Mouse (Mus musculus) neural tube, embryonic 11.5 days (tissue): ENCODE measurements around the gene Grip2. TPM values are rescaled to one million over a fixed set of nuclear protein-coding genes. Genes with fewer than 3 reads are reported as not detected.

Experiments used
- ATAC-seq: fragments of 200-750 bp; cut with Nextera tagmentation; 2 replicates; pipeline ENCODE4 v1.8.0; 2017; ENCODE audit warnings: moderate number of reproducible peaks, mild to moderate bottlenecking, moderate TSS enrichment, moderate library complexity; ENCODE audit not compliant: insufficient read depth, low FRiP score, low TSS enrichment
- DNase-seq: peaks from one replicate; pipeline ENCODE4 v3.0.0-alpha.2; 2015; ENCODE audit warnings: low spot score
- H3K27ac ChIP-seq: fragments of 300-500 bp; sonication (generic); 2 replicates; pipeline ENCODE4 v1.5.1; 2014; ENCODE audit warnings: low read depth, mild to moderate bottlenecking, low read length
- H3K27me3 ChIP-seq: fragments of 300-500 bp; sonication (generic); 2 replicates; pipeline ENCODE4 v1.6.1; 2014; ENCODE audit warnings: mild to moderate bottlenecking, low read length, mixed read lengths; ENCODE audit not compliant: control insufficient read depth, insufficient read depth
- H3K36me3 ChIP-seq: fragments of 300-500 bp; sonication (generic); 2 replicates; pipeline ENCODE4 v1.6.1; 2014; ENCODE audit warnings: mild to moderate bottlenecking, low read length, moderate library complexity, mixed read lengths; ENCODE audit not compliant: control insufficient read depth, insufficient read depth
- H3K4me1 ChIP-seq: fragments of 300-500 bp; sonication (generic); 2 replicates; pipeline ENCODE4 v1.6.1; 2014; ENCODE audit warnings: low read length, mixed read lengths; ENCODE audit not compliant: control insufficient read depth, insufficient read depth
- H3K4me2 ChIP-seq: fragments of 300-500 bp; sonication (generic); 2 replicates; pipeline ENCODE4 v1.6.1; 2014; ENCODE audit warnings: low read depth, mild to moderate bottlenecking, moderate library complexity
- H3K4me3 ChIP-seq: fragments of 300-500 bp; sonication (generic); 2 replicates; pipeline ENCODE4 v1.5.1; 2014; ENCODE audit warnings: low read depth, low read length
- H3K9ac ChIP-seq: fragments of 300-500 bp; sonication (generic); 2 replicates; pipeline ENCODE4 v1.6.1; 2014; ENCODE audit warnings: mild to moderate bottlenecking, low read length
- H3K9me3 ChIP-seq: fragments of 300-500 bp; sonication (generic); 2 replicates; pipeline ENCODE4 v1.6.1; 2016; ENCODE audit warnings: low read length; ENCODE audit not compliant: control insufficient read depth
- WGBS: fragments of 180-500 bp; shearing (Covaris S2); extraction: QIAGEN DNeasy Blood & Tissue Kit; methylation state at CpG from one replicate; pipeline ENCODE4 v1.1.7; 2014; 5-methylcytosine and 5-hydroxymethylcytosine counted together
- polyA plus RNA-seq: library from polyadenylated mRNA; unstranded; fragments of >200 nt; fragmentation: Nextera tagmentation; extraction: Ambion mirVana; gene quantifications from 2 replicates; pipeline ENCODE4 v1.2.1, GENCODE M21; 2014

Gene Grip2
- polyA plus RNA-seq, 1 experiment from 2014 or later, result 1.9 TPM

DNA sequence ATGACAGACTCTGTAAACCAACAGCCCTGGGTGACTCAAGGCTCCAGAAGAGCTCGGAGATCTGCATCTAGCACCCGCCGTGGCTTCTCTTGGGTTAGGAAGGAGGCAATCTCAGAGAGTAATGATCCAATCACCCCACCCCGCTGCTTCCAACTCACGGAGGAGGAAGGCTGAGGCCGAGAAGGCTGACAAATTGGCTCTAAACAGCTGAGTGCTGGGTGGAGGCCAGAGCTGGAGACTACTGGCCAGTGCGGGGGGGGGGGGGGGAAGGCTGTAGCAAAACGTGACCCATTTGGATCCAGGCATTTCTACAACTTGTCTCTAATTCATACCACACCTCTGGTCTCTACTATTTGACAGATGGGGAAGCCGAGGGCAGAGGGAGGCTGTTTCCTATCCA is 47.8 kb downstream of the Grip2 start:
- Histone ChIP-seq H3K27me3 (no peaks in the 10 kb centered on the region), H3K4me1 (no peaks in the 10 kb centered on the region)
- WGBS, result 60% methylated on average over 8 of the region's 9 CpGs

DNA sequence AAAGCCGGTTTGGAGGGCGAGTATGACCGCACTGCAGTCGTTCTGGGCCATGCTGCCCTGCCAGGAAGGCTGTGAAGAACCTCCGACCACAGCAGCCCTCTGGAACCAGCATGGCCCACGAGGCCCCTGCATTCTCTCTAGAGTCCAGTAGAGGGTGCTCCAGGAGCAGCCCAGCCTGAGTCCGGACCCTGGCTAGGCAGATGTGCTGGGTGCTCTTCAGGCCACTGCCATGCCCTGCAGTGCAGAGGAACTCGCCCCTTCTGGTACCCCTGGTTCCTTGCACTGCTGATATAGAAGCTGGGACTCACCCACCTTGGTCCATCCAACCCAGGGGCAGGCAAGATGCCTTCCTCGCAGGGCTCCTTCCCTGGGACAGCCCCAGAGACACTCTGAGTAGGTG is 50.5 kb downstream of the Grip2 start:
- no peaks in the 10 kb centered on the region for H3K9me3 ChIP-seq
- H3K27me3 ChIP-seq, result no peaks in the 10 kb centered on the region
- peak; percentile 81 for DNase-seq
- ATAC-seq, result peak; percentile 78
- H3K36me3 ChIP-seq, result no peaks in the 10 kb centered on the region
- 16% methylated on average over 9 of the region's 9 CpGs for WGBS
- H3K4me3 ChIP-seq, result no peak overlapping the region
- H3K9ac ChIP-seq, result no peak overlapping the region
- no peaks in the 10 kb centered on the region for H3K4me1 ChIP-seq
- no peak overlapping the region for H3K4me2 ChIP-seq
- no peak overlapping the region for H3K27ac ChIP-seq

More for the DNA sequence above, 47.8 kb downstream of the Grip2 start:
- H3K4me3 ChIP-seq, result no peak overlapping the region
- H3K4me2 ChIP-seq, result no peak overlapping the region
- no peaks in the 10 kb centered on the region for H3K9me3 ChIP-seq
- no peak overlapping the region for H3K9ac ChIP-seq
- H3K27ac ChIP-seq, result no peak overlapping the region
- ATAC-seq, result no peak
- no peaks in the 10 kb centered on the region for H3K36me3 ChIP-seq
- DNase-seq, result no peak

DNA sequence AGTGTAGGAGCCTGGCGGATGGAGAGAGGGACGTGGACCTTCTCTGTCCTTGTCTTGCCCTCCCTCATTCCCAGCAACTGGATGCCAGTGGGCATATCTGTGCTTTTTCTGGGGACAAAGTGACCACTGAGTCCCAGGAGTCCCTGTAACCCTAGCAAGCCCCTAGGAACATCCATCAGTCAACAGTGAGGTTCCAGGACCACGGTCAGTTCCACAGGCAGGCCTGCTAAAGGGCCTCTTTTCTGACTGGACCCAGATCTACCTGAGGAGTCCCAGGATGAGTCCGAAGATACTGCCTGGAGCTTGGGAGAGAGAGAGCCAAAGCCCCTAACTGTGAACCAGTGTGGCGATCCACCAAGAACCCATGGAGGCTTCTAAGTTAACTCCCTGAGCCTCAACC is 53.1 kb downstream of the Grip2 start:
- Histone ChIP-seq H3K36me3 (no peaks in the 10 kb centered on the region), H3K27ac (no peak overlapping the region), H3K4me3 (no peak overlapping the region), H3K4me2 (no peak overlapping the region), H3K9ac (no peak overlapping the region), H3K27me3 (no peaks in the 10 kb centered on the region), H3K9me3 (no peaks in the 10 kb centered on the region), H3K4me1 (no peaks in the 10 kb centered on the region)
- ATAC-seq, result no peak
- no peak for DNase-seq
- 73% methylated on average over 5 of the region's 5 CpGs for WGBS

DNA sequence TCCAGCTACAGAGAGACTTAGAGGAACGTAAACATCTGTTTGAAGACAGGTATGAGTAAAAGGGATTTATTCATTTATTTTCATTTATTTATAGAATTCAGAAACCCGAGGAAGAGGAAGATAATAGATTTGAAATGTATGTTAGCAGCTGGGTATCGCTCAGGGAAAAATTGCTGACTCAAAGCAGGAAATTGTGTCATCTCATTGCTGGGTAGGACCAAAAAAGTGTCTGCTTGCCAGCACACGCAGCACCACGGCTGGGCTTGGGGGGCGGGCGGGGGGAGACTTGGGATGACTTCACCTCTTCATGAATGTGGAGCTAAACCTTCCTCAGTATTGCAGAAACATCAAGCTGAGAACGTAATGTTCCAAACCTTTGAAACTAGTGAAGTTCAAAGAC is 59.5 kb downstream of the Grip2 start:
- 88% methylated on average over 8 of the region's 8 CpGs for WGBS
- Histone ChIP-seq H3K4me3 (no peak overlapping the region), H3K27me3 (no peaks in the 10 kb centered on the region), H3K4me1 (no peaks in the 10 kb centered on the region), H3K27ac (no peak overlapping the region), H3K9ac (no peak overlapping the region), H3K4me2 (no peak overlapping the region), H3K9me3 (no peaks in the 10 kb centered on the region), H3K36me3 (no peaks in the 10 kb centered on the region)
- DNase-seq (no peak), ATAC-seq (no peak)

DNA sequence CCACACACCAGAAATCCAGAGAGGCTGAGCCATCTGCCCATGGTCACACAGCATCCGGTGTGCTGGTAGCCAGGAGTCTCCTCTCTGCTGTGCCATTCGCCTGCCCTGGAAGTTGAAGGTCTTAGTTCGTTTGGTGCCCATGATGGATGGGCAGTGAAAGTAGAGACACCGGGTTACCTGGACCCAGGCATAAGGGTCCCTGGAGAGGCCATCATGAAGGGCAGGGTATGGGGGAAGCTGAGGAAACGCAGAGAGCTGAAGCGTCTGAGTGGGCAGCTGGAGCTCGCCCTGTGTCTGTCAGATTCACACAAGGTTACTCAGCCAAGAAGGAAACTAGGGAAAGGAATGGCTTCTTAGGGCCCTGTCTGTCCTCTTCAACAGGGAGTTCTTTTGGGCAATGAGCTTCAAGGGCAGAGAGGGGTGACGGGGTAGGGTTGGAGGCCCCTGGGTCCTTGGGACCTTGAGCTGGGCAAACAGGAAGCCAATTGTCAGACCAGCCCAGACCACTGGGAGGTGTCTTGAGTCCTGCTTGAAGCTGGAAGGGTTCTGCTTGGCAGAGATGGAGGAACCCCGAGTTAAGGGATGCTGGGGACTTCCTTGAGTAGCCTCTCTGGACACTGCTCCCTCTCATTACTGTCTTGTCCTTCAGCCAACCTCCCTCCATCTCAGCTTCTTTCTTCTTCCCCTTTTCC is 64.9 kb downstream of the Grip2 start:
- H3K9ac ChIP-seq, result no peak overlapping the region
- DNase-seq, result no peak
- H3K36me3 ChIP-seq, result peaks cover 3% of the 10 kb centered on the region
- no peak overlapping the region for H3K27ac ChIP-seq
- no peaks in the 10 kb centered on the region for H3K4me1 ChIP-seq
- H3K27me3 ChIP-seq, result no peaks in the 10 kb centered on the region
- H3K4me3 ChIP-seq, result no peak overlapping the region
- no peak for ATAC-seq
- H3K9me3 ChIP-seq, result no peaks in the 10 kb centered on the region
- no peak overlapping the region for H3K4me2 ChIP-seq
- 83% methylated on average over 9 of the region's 9 CpGs for whole genome bisulfite sequencing

GRCm38 (mm10) chr6:91754845-91755244 is 72.2 kb downstream of the Grip2 start:
- DNase-seq (no peak), ATAC-seq (no peak)
- Histone ChIP-seq H3K9ac (no peak overlapping the region), H3K4me2 (no peak overlapping the region), H3K27me3 (no peaks in the 10 kb centered on the region), H3K36me3 (peaks cover 4% of the 10 kb centered on the region), H3K9me3 (no peaks in the 10 kb centered on the region), H3K4me3 (no peak overlapping the region), H3K4me1 (no peaks in the 10 kb centered on the region), H3K27ac (no peak overlapping the region)
- WGBS, result 86% methylated on average over 12 of the region's 12 CpGs

DNA sequence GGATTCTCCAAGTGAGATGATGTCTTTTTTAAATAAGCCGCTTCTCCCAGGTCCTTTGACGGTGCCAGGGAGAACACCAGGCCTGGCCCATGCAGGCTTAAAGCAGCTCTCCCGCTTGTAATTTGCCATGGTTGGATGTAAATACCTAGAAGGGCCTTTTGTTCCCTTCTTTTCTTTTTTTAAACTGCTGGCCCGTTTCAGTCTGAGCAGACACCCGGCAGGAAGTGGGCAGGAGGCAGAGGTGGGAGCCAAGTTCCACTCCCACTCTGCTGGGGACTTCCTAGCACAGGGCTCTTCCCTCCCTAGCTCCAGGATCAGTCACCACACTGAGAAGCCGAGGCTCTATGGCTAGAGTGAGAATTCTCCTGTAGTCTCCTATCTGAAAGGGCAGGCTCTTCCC is 73.0 kb downstream of the Grip2 start:
- no peak overlapping the region for H3K27ac ChIP-seq
- no peak overlapping the region for H3K4me2 ChIP-seq
- H3K9ac ChIP-seq, result no peak overlapping the region
- no peak overlapping the region for H3K4me3 ChIP-seq
- ATAC-seq (no peak), DNase-seq (no peak)
- 57% methylated on average over 6 of the region's 6 CpGs for WGBS
- H3K9me3 ChIP-seq, result no peaks in the 10 kb centered on the region
- peaks cover 4% of the 10 kb centered on the region for H3K36me3 ChIP-seq
- no peaks in the 10 kb centered on the region for H3K27me3 ChIP-seq
- no peaks in the 10 kb centered on the region for H3K4me1 ChIP-seq

- H3K9me3 ChIP-seq, result no peaks in the 10 kb centered on the region
- DNase-seq, result no peak
- WGBS, result 74% methylated on average over 8 of the region's 8 CpGs
- ATAC-seq, result no peak
- H3K4me1 ChIP-seq, result no peaks in the 10 kb centered on the region
- no peak overlapping the region for H3K9ac ChIP-seq
- H3K27ac ChIP-seq, result no peak overlapping the region
- no peak overlapping the region for H3K4me2 ChIP-seq
- no peaks in the 10 kb centered on the region for H3K27me3 ChIP-seq
- no peak overlapping the region for H3K4me3 ChIP-seq
- peaks cover 13% of the 10 kb centered on the region for H3K36me3 ChIP-seq
Observed at GRCm38 (mm10) chr6:91752884-91753283, 74.2 kb downstream of the Grip2 start.

- H3K4me2 ChIP-seq, result no peak overlapping the region
- H3K4me3 ChIP-seq, result no peak overlapping the region
- H3K9ac ChIP-seq, result no peak overlapping the region
- 74% methylated on average over 3 of the region's 3 CpGs for WGBS
- H3K27ac ChIP-seq, result no peak overlapping the region
- no peak for DNase-seq
- ATAC-seq, result no peak
- H3K36me3 ChIP-seq, result peaks cover 13% of the 10 kb centered on the region
- no peaks in the 10 kb centered on the region for H3K9me3 ChIP-seq
- no peaks in the 10 kb centered on the region for H3K27me3 ChIP-seq
- H3K4me1 ChIP-seq, result 0 out of 2 replicates have a peak, but pooled peaks cover 2% of the 10 kb centered on the region
Observed at GRCm38 (mm10) chr6:91750976-91751375, 76.1 kb downstream of the Grip2 start.
